Mouse (Mus musculus) heart, embryonic 14.5 days (tissue): ENCODE results near the gene Ugt1a6b. TPM values are rescaled to one million over a fixed set of nuclear protein-coding genes. Genes with fewer than 3 reads are reported as not detected.

ENCODE experiments used
- ATAC-seq: fragments of 200-750 bp; cut with Nextera tagmentation; 2 replicates; pipeline ENCODE4 v1.8.0; 2017; ENCODE audit warnings: low read depth, moderate TSS enrichment; ENCODE audit not compliant: insufficient number of reproducible peaks, insufficient read depth, low FRiP score
- H3K27ac ChIP-seq, 2 experiments: fragments of 200-500 bp in 1 of 2; fragments of 300-500 bp in 1 of 2; sonication (generic) in 1 of 2; replicated peaks in 1 of 2; 2 replicates each; pipeline ENCODE4 v1.5.1; 2012 to 2014; ENCODE audit warnings: low read depth in 2 of 2, low read length in 2 of 2, control low read depth in 1 of 2, mild to moderate bottlenecking in 1 of 2, mixed read lengths in 1 of 2; ENCODE audit not compliant: control insufficient read depth in 1 of 2, insufficient read depth in 1 of 2
- H3K27me3 ChIP-seq: fragments of 300-500 bp; sonication (generic); 2 replicates; pipeline ENCODE4 v1.6.1; 2014; ENCODE audit warnings: mild to moderate bottlenecking, low read length, control low read depth; ENCODE audit not compliant: control insufficient read depth, insufficient read depth
- H3K36me3 ChIP-seq: fragments of 300-500 bp; sonication (generic); 2 replicates; pipeline ENCODE4 v1.6.1; 2014; ENCODE audit warnings: mild to moderate bottlenecking, control low read depth, low read length, mixed read lengths; ENCODE audit not compliant: control insufficient read depth, insufficient read depth
- H3K4me1 ChIP-seq, 2 experiments: fragments of 200-500 bp in 1 of 2; fragments of 300-500 bp in 1 of 2; sonication (generic) in 1 of 2; 2 replicates each; pipeline ENCODE4 v1.6.1; 2012 to 2014; ENCODE audit warnings: low read length in 2 of 2, control low read depth in 1 of 2, mixed read lengths in 1 of 2; ENCODE audit not compliant: control insufficient read depth in 2 of 2, insufficient read depth in 2 of 2
- H3K4me2 ChIP-seq: fragments of 300-500 bp; sonication (generic); 2 replicates; pipeline ENCODE4 v1.6.1; 2014; ENCODE audit warnings: mild to moderate bottlenecking, low read length
- H3K4me3 ChIP-seq, 2 experiments: fragments of 200-500 bp in 1 of 2; fragments of 300-500 bp in 1 of 2; sonication (generic) in 1 of 2; 2 replicates each; pipeline ENCODE4 v1.5.1; 2012 to 2014; ENCODE audit warnings: low read length in 2 of 2, mild to moderate bottlenecking in 2 of 2, control low read depth in 1 of 2, low read depth in 1 of 2, moderate library complexity in 1 of 2; ENCODE audit not compliant: control insufficient read depth in 1 of 2, insufficient read depth in 1 of 2
- H3K9ac ChIP-seq: fragments of 300-500 bp; sonication (generic); 2 replicates; pipeline ENCODE4 v1.6.1; 2014; ENCODE audit warnings: mild to moderate bottlenecking, low read length
- H3K9me3 ChIP-seq: fragments of 300-500 bp; sonication (generic); 2 replicates; pipeline ENCODE4 v1.6.1; 2016; ENCODE audit warnings: low read length, control low read depth; ENCODE audit not compliant: control insufficient read depth
- WGBS: fragments of 180-500 bp; shearing (Covaris S2); extraction: QIAGEN DNeasy Blood & Tissue Kit; methylation state at CpG from one replicate; pipeline ENCODE4 v1.1.7; 2014; 5-methylcytosine and 5-hydroxymethylcytosine counted together
- polyA plus RNA-seq: library from polyadenylated mRNA; unstranded; fragments of >200 nt; fragmentation: Nextera tagmentation; extraction: Ambion mirVana; gene quantifications from 2 replicates; pipeline ENCODE4 v1.2.1, GENCODE M21; 2014

The Ugt1a6b gene
- polyA plus RNA-seq, 1 experiment from 2014 or later: not detected

- H3K9me3 ChIP-seq: peaks cover 98% of the 10 kb centered on the region
These were observed 128.9 kb downstream of the Ugt1a6b start for GRCm38 (mm10) chr1:88231803-88232499.

GRCm38 (mm10) chr1:88232664-88233380 is 129.8 kb downstream of the Ugt1a6b start:
- 53% methylated on average over 3 of the region's 3 CpGs for WGBS

More at GRCm38 (mm10) chr1:88231803-88232499, 128.9 kb downstream of the Ugt1a6b start:
- Histone ChIP-seq H3K27ac (no peak overlapping the region), H3K4me3 (no peak overlapping the region), H3K4me2 (no peak overlapping the region), H3K4me1 (no peaks in the 10 kb centered on the region), H3K36me3 (no peaks in the 10 kb centered on the region), H3K9ac (no peak overlapping the region), H3K27me3 (no peaks in the 10 kb centered on the region)
- ATAC-seq: no peak
- WGBS: 57% methylated on average over 7 of the region's 7 CpGs

GRCm38 (mm10) chr1:88233421-88234247 is 130.6 kb downstream of the Ugt1a6b start:
- Histone ChIP-seq H3K4me1 (no peaks in the 10 kb centered on the region), H3K9me3 (peaks cover 98% of the 10 kb centered on the region), H3K27ac (no peak overlapping the region), H3K36me3 (no peaks in the 10 kb centered on the region), H3K27me3 (no peaks in the 10 kb centered on the region), H3K9ac (no peak overlapping the region), H3K4me3 (no peak overlapping the region), H3K4me2 (no peak overlapping the region)
- 62% methylated on average over 14 of the region's 14 CpGs for WGBS
- ATAC-seq: no peak

More at GRCm38 (mm10) chr1:88232664-88233380, 129.8 kb downstream of the Ugt1a6b start:
- Histone ChIP-seq H3K9ac (no peak overlapping the region), H3K4me2 (no peak overlapping the region), H3K27me3 (no peaks in the 10 kb centered on the region), H3K4me1 (no peaks in the 10 kb centered on the region), H3K36me3 (no peaks in the 10 kb centered on the region), H3K9me3 (peaks cover 98% of the 10 kb centered on the region), H3K4me3 (no peak overlapping the region), H3K27ac (no peak overlapping the region)
- ATAC-seq: no peak

GRCm38 (mm10) chr1:88234248-88234610 is 131.2 kb downstream of the Ugt1a6b start:
- no peaks in the 10 kb centered on the region for H3K4me1 ChIP-seq
- no peaks in the 10 kb centered on the region for H3K27me3 ChIP-seq
- H3K4me2 ChIP-seq: no peak overlapping the region
- H3K27ac ChIP-seq: no peak overlapping the region
- H3K36me3 ChIP-seq: no peaks in the 10 kb centered on the region
- H3K9me3 ChIP-seq: peaks cover 98% of the 10 kb centered on the region
- no peak overlapping the region for H3K4me3 ChIP-seq
- no peak for ATAC-seq
- no peak overlapping the region for H3K9ac ChIP-seq
- WGBS: 54% methylated on average over 4 of the region's 4 CpGs

- peaks cover 98% of the 10 kb centered on the region for H3K9me3 ChIP-seq
- no peaks in the 10 kb centered on the region for H3K27me3 ChIP-seq
- no peak overlapping the region for H3K9ac ChIP-seq
- no peaks in the 10 kb centered on the region for H3K4me1 ChIP-seq
- H3K27ac ChIP-seq: no peak overlapping the region
- no peaks in the 10 kb centered on the region for H3K36me3 ChIP-seq
- no peak overlapping the region for H3K4me3 ChIP-seq
- ATAC-seq: no peak
- H3K4me2 ChIP-seq: no peak overlapping the region
- WGBS: 38% methylated on average over 5 of the region's 5 CpGs
These were observed 131.6 kb downstream of the Ugt1a6b start for GRCm38 (mm10) chr1:88234646-88235045.

GRCm38 (mm10) chr1:88235046-88235893 is 132.2 kb downstream of the Ugt1a6b start:
- H3K4me1 ChIP-seq: no peaks in the 10 kb centered on the region

More at GRCm38 (mm10) chr1:88235046-88235893, 132.2 kb downstream of the Ugt1a6b start:
- ATAC-seq: 0 out of 2 replicates have a peak, but pooled peaks have one; percentile 3
- Histone ChIP-seq H3K4me2 (no peak overlapping the region), H3K9ac (no peak overlapping the region), H3K9me3 (peaks cover 98% of the 10 kb centered on the region), H3K27me3 (no peaks in the 10 kb centered on the region), H3K36me3 (no peaks in the 10 kb centered on the region), H3K27ac (no peak overlapping the region), H3K4me3 (no peak overlapping the region)
- 54% methylated on average over 11 of the region's 11 CpGs for WGBS
